Mouse (Mus musculus): ENCODE measurements around the gene Ociad1. TPM values are rescaled to one million over a fixed set of nuclear protein-coding genes. Genes with fewer than 3 reads are reported as not detected.

The Ociad1 gene
- total RNA-seq, 2 experiments from 2014 or later = 147 to 166 TPM

GRCm38 (mm10) chr5:73349514-73349913, 56.9 kb downstream of the Ociad1 start:
- no peak for TF ChIP-seq CTCF (IDR thresholded peaks at IDR 0.05)
- intact Hi-C loops (cut with DNase I) = no loop called here
- Histone ChIP-seq H3K4me3 (no peak overlapping the region), H3K27ac (no peak overlapping the region)
- DNase-seq = no peak

DNA sequence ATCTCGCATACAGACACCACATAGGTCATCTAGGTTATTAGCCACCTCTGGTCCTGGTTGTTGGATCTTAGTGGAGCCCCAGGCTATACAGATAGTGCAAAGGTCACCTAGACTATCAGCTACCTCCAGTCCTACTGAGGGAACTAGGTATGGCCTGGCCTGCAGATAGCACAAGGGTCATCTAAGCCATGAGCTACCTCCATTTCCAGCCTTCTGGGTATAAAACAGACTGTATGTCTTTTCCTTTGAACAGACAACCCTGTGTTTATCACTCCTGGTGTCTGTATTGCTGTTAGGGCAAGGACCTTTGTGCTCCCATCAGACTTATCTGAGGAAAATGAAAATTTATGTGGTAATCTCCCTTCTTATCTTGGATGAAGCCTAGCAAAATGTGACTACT, 59.2 kb downstream of the Ociad1 start:
- H3K4me3 ChIP-seq = no peak overlapping the region
- no peak for TF ChIP-seq CTCF (IDR thresholded peaks at IDR 0.05)
- intact Hi-C loops (cut with DNase I) = no loop called here
- no peak overlapping the region for H3K27ac ChIP-seq
- no peak for DNase-seq

DNA sequence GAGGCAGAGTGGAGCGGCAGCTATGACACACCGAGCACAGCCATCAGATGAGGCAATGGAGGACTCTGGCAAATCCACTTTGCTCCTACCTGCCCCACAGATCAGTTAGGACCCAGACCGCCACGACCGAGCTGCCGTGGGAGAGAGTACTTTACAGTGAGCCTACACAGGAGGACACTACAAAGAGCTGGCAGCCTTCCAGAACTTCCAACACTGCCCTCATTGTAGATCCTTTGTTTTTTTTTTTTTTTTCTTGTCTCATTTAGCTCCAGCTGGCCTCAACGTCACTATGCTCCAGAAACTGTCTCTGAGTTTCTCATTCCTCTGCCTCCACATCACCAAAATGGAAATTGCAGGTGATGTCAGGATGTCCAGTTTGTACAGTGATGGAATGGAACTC, 60.9 kb downstream of the Ociad1 start:
- TF ChIP-seq CTCF (IDR thresholded peaks at IDR 0.05) = no peak
- DNase-seq = no peak
- H3K27ac ChIP-seq = no peak overlapping the region
- intact Hi-C loops (cut with DNase I) = no loop called here
- H3K4me3 ChIP-seq = no peak overlapping the region

DNA sequence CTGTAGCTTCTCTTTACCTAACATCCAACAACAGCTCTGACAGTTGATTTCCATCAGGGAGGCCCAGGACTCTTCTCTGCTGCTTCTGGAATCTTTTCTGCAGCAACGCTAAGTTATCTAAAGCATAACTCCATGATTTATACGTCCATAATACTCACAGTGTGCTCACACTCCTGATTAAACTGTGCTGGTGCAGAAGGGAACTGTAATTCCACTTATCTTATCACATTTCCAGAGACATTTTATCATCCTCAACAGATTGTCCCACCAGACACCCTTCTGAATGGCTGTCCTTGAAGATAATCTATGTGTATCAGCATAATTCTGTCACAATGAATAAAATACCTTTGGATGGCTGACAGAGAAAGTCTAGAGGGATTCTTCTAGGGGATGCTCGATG, 61.4 kb downstream of the Ociad1 start:
- H3K27ac ChIP-seq = no peak overlapping the region
- intact Hi-C loops (cut with DNase I) = no loop called here
- no peak for DNase-seq
- TF ChIP-seq CTCF (IDR thresholded peaks at IDR 0.05) = no peak
- no peak overlapping the region for H3K4me3 ChIP-seq

DNA sequence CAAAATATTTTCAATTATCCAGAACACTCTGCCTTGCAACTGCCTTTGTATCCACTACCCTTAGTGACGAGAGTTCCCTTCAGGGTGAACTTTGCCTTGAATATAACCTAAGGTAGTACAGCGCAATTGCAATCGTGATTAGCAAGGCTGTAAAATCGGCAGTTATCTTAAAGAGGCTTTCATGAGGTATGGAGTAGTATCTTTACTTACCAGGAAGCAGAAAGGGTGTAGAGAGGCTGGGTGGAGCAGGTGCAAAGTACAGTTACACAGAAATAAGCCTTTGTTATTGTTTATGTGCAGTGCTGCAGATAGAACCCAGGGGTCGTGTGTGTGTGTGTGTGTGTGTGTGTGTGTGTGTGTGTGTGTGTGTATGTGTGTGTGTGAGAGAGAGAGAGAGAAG, 62.8 kb downstream of the Ociad1 start:
- no peak overlapping the region for H3K4me3 ChIP-seq
- no peak overlapping the region for H3K27ac ChIP-seq
- intact Hi-C loops (cut with DNase I) = no loop called here
- DNase-seq = no peak
- TF ChIP-seq CTCF (IDR thresholded peaks at IDR 0.05) = no peak

DNA sequence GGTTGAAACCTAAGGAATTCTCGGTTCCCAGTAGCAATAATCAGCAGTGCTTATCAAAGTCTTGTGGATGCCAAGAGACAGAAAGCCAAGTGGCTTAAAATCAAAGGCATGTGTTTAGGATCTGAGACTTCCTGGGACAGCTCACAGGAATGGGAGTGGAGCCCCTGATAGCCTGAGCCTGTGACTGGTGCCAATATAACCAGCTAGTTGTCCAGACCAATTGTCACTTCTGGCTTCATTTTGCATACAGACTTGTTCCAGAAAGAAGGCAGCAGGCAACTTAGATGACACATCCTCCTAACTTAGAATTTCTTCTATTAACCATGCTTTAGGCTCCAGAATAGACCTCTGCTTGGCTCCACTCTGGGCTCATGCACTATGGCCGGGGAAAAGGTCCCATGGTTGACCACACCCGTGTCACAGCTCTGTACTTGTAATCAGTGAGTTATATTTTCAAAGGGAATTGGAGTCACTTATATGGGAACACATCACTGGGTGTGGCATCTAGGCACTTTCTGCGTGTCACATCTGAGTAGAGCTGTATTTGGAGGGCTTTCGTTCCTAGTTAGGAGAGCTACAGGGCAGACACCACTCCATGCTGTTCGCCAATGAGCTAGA, 66.7 kb downstream of the Ociad1 start:
- DNase-seq = no peak
- no peak for TF ChIP-seq CTCF (IDR thresholded peaks at IDR 0.05)
- intact Hi-C loops (cut with DNase I) = no loop called here
- peak overlapping the region; percentile 45 for H3K4me3 ChIP-seq
- peak overlapping the region; percentile 69 for H3K27ac ChIP-seq

DNA sequence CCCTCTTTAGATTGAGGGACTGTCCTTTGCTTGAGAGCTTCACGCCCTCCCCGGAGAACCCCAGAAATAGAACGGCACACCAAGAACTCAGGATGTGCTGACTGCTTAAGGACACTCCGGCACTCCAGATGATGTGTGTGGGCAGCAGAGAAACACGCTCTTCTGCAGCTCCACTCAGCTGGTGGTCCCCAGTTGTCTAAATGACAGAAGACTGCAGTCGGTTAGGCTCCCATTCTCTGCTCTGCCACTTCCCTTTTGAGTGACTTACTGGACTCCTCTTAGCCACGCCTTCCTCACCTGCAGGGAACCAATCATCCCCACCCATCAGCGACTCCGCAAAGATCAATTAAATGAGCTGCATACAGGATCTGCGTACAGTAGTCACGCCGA, 67.2 kb downstream of the Ociad1 start:
- TF ChIP-seq CTCF (IDR thresholded peaks at IDR 0.05) = no peak
- DNase-seq = peak; percentile 32
- H3K4me3 ChIP-seq = peak overlapping the region; percentile 45
- H3K27ac ChIP-seq = peak overlapping the region; percentile 69
- intact Hi-C loops (cut with DNase I) = no loop called here

DNA sequence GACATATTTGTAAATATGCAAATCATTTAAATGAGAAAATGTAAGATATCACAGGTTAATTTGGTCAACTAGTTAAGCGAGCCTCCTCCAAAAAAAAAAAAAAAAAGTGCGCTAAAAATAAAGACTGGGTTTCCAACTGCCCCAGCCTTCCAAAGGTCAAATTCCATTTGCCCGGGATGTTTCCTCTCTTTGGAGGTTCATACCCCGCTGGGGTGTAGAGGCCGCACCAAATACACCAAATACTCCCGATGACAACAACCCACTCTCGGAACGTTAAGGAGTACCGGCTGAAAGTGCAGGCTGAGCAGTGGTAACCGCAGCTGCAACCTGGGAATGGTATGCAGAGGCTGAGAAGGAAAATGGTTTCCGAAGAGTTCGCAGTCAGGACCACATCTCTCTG, 67.7 kb downstream of the Ociad1 start:
- no peak for TF ChIP-seq CTCF (IDR thresholded peaks at IDR 0.05)
- peak overlapping the region; percentile 45 for H3K4me3 ChIP-seq
- DNase-seq = no peak
- intact Hi-C loops (cut with DNase I) = no loop called here
- H3K27ac ChIP-seq = peak overlapping the region; percentile 69

DNA sequence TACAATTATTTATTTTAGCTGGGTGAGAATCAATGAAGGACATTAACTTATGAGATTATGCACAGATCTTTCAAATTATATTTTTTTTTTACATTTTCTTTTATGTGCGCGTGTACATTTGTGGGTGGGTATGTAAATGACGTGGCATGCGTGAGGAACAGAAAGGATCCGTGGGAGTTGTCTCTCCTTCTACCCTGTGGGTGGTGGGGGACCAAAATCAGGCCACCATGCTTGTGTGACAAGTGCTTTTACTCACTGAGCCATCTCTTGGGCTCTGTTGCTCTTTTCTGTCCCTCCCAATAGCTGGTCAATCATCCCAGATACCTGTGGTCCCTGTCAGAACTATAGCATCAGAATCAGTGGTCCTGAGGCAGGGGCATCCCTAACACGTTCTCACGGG, 69.8 kb downstream of the Ociad1 start:
- peak overlapping the region; percentile 86 for H3K27ac ChIP-seq
- no peak for TF ChIP-seq CTCF (IDR thresholded peaks at IDR 0.05)
- intact Hi-C loops (cut with DNase I) = no loop called here
- H3K4me3 ChIP-seq = no peak overlapping the region
- no peak for DNase-seq

DNA sequence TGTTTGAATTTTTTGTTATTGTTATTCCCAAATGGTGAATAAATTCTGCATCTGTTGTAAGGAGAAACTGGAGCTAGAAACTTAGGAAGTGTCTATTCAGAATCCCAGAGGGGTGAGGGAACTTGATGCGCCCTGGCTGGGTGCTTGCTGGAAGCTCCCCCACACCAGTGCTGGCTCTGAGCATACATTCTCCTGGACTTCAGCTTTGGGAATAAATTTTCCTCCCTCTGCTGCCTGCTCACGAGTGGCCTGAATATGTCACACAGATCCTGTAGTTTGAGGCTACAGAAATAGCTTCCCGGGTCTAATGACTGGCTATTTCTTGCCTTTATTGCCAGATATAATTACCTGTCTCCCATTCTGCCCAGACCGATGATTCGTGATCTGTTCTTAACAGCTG, 70.2 kb downstream of the Ociad1 start:
- Histone ChIP-seq H3K4me3 (no peak overlapping the region), H3K27ac (peak overlapping the region; percentile 86)
- peak; percentile 77 for DNase-seq
- intact Hi-C loops (cut with DNase I) = no loop called here
- TF ChIP-seq CTCF (IDR thresholded peaks at IDR 0.05) = no peak

Other genes with a start within 250 kb of the Ociad1 start
- 10 to 100 TPM; 14.6 to 23.5 TPM for gene Fryl, start 36.2 kb upstream of the Ociad1 start, total RNA-seq (2021)
- gene Ociad2, start 48.2 kb downstream of the Ociad1 start, total RNA-seq (2021) = 10 to 100 TPM; 36.9 to 56.5 TPM
- gene Cwh43, start 113.3 kb downstream of the Ociad1 start, total RNA-seq (2021) = not detected
- 10 to 100 TPM; 10.5 to 12.2 TPM for gene Dcun1d4, start 188.2 kb downstream of the Ociad1 start, total RNA-seq (2021)

Measured in gastrocnemius, adult 2 months (tissue).